Mouse (Mus musculus) mouse trophoblast stem cell (cell line): ENCODE data around the gene Bphl.
"Not testable (repeated sequence)": the region's sequence is repeated elsewhere in the genome, so short reads cannot be mapped to it uniquely, and the experiment has no call there.

Experiments used
- in situ Hi-C, 2 experiments: fragments of 300-500 bp; cut with MseI, MboI; formaldehyde crosslinking; loops; 2 replicates in 1 of 2; 3 replicates in 1 of 2; pipeline ENCODE4 v1.15.1; 2025

Gene Bphl

DNA sequence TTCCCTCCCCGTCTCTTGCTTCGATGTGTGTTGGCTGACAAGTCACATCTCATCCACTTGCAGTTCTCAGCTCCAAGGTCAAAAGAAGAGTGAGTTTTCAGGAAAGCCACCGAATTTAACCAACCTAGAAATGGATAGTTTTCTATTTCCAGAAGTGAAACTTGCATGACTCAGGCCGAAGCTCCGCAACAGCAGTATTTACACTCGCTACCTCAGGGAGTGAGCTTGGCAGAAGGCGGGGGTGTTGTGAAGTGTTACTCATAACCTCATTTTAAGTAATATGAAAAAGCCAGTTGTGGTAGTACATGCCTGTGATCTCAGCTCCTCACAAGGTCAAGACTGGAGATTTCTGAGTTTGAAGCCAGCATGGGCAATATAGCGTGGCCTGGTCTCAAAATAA, 13.1 kb downstream of the Bphl start:
- in situ Hi-C loops = no loop called here

DNA sequence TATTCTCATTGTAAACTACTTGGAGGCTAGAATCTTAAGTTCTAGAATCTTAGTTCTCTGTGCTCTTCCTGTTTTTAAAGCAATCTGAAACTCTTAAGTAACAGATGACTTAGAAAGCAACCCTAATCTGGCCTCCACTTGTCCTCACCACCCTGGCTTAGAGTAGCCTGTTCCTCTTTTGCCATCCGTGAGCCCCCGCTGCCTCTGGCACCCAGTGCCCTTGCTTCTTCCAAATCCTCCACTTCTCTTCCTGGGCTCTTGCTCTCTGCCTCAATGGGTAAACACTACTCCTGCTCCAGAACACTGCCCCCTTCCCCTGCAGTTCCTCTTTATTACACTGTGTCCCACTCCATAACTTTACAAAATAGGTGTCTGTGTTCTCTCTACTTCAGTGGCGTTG, 14.3 kb downstream of the Bphl start:
- in situ Hi-C loops = no loop called here

DNA sequence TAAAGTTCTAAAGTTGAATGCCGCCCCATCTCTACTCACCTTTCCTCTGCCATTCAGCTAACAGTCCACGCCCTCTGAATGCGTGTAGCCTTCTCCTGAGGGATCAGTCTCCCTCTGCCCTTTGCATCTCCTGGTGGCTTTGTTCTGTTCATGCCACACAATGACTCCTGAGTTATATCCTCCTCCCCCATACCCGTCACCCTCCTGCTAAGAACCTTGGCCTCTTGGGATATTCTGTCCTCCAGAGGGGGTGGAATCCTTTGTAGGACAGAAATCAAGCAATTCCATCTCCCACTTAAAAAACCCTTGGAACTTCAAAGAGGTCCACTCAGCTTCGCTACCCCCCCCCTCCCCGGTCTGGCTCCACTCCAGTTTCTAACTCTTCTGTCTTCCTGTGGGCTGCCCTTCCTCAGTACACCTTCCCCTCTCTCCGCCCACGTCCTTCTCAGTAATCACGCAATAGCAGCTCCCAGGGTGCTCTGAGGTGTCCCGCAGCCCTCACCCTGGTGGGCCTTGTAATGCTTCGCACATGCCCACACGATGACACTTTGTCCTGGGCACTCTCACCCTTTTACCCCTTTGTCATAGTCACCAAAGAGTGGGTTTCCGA, 16.4 kb downstream of the Bphl start:
- in situ Hi-C loops = no loop called here

DNA sequence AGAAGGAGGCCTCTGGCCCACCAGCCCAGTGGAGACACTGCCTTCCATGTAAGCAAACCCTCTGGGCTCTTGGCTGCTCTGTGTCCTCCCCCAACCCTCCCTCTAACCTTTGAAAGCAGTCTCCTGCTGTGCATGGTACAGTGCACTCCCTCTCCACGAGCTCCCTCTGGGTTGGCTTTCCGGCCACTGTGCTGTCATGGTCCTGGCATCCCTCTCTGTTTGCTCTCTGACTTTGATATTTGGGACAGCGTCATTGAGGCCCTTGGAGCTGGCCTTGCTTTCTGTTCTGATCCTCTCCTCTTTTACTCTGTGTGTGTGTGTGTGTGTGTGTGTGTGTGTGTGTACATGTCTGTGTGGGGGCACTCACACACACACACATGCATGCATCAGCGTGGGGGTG, 17.0 kb downstream of the Bphl start:
- in situ Hi-C loops = no loop called here

DNA sequence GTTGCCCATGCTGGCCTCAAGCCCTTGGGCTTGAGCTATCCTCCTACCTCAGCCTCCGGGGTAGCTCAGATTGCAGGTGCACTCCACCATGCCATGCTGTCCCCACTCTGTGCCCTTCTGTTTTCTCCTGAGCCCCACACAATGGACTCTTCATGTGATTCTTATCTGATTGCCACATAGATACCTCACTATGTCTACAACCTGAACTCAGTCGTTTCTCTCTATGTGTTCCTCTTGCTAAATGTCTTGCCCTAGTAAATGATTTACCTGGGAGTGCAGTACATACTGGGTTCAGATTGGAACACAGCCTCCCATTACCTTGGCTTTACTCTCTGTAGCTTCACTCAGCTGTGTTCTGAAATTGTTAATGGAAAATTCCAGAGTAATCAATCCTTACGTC, 17.6 kb downstream of the Bphl start:
- in situ Hi-C loops = no loop called here

DNA sequence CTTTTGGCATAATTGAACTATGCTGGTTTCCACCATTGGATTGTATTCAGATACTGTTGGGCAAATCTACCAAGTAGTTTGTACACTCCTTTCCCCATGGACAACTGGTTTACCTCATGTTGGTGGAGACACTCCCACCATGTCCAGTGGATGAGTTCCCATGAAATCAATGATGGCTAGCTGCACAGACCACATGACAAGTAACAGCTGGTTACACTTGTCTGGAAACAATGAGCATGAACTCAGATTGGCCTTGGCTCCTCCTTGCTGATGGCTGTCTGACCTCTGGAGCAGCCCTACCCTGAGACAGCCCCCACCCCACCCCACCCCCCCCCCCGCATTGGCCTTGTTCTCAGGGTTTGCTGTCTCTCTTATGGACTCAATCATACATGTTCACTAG, 19.9 kb downstream of the Bphl start:
- in situ Hi-C loops = no loop called here

DNA sequence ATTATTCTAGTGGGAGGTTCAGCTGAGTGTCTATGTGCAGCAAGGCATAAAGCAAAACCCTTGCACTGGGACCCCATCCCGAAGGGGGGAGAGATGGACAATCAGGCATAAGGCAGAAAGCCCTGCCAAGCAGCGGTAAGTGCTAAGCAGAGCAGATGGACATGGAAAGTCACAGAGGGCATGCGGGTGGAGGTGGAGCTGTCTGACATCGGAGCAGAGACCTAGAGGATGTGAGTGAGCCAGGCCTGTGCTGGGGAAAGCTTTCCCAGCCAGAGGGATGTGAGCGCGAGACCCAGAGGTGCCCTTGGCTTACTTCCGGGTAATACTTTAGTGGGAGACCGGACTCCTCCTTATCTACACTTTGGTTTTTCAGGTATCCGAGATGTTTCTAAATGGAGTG, 22.7 kb downstream of the Bphl start:
- in situ Hi-C loops = no loop called here

DNA sequence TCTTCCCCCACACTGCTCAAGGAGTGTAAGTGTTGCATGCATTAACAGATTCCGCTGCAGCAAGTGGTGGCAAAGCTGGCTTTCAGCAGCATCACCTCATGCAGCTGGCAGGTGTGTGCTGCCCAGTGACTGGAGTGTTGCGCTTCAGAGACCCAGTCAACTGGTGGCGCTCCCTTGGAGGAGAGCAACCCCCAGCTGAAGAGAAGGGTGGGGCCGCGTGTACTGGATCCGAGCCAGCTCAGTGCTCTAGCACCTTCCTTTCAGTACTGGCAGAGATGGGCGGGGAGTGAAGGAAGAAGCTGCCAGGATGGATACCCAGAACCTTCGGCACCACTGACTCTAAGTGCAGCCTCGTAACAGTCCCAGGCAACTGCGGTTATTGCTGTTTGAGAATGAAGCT, 25.1 kb downstream of the Bphl start:
- in situ Hi-C loops = no loop called here

DNA sequence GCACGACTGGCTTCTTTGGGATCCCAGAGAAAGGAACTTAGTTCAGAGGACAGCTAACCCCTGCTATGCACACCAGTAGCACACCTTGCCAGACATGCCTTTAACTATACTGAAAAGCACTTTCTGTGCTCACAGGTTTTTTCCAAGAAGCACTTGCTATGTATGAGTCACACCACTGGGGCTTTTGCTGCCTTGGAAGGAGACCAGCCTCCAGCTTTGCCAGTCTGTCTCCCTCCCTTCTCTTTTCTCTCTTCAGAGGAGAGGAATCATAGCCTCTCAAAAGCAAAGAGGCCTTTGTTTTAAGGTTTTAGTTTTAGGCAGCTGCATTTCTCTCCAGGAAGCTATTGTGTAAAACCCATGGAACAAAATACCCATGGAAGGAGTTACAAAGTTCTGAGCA, 29.0 kb downstream of the Bphl start:
- in situ Hi-C loops = no loop called here

DNA sequence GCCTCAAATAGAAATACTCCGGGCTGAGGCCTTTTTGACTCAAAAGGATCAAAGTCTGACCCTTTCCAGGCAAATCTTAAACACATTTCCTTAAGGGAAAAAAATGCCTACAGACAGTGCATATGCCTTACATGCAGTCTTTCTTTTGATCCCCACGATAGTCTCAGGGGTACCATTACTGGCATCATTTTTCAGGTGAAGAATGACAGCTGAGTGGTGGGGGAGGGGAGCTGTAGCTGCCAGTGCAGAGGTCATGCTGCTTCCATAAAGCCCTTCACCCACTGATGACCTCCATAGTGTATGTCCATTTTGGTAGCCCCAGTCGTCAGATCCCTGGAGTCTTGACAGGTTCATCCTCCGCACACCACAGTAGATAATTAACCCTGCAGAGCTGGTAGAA, 32.9 kb downstream of the Bphl start:
- in situ Hi-C loops = no loop called here

DNA sequence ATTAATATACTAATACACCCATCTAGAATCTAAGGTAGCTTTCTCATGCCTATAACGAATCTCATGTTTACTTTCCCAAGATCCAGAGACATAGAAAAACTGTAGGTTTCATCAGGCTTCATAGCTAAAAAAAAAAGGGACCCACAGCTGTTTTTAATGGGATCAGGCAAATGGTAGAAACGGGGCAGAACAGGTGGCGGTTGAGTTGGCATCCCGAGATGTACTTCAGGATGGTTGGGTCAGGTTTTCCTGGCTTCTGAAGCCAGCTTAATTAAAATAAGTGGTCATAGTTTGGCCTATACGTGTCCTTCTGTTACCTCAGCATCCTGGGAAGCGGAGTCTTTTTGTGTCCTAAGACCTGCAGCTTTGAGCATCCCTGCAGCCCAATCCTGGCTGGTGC, 34.4 kb downstream of the Bphl start:
- in situ Hi-C loops = no loop called here

DNA sequence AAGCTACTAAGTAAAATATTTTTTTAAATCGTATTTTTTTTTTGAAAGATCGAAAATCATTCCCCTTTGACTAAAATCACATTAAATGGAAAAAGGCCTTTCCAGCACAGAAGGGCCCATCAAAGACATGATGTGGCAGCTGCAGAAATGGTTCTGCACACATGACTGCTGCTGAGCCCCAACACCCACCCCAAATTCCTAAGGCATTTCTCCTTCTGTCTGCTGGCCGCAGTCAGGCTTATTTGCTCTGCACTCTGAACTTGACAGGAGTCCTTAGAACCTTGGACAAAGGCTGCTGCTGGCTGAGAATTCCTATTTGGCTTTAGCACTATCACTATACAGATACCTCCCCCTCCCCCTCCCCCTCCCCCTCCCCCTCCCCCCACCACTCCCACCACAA, 35.5 kb downstream of the Bphl start:
- in situ Hi-C loops = no loop called here

DNA sequence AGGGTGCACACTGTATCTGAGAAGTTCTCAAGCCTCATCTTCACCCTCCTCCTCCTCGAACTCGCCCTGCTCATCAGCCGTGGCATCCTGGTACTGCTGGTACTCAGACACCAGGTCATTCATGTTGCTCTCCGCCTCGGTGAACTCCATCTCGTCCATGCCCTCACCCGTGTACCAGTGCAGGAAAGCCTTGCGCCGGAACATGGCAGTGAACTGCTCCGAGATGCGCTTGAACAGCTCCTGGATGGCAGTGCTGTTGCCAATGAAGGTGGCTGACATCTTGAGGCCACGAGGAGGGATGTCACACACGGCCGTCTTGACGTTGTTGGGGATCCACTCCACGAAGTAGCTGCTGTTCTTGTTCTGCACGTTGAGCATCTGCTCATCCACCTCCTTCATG, 37.0 kb downstream of the Bphl start:
- in situ Hi-C loops = not testable (repeated sequence)

DNA sequence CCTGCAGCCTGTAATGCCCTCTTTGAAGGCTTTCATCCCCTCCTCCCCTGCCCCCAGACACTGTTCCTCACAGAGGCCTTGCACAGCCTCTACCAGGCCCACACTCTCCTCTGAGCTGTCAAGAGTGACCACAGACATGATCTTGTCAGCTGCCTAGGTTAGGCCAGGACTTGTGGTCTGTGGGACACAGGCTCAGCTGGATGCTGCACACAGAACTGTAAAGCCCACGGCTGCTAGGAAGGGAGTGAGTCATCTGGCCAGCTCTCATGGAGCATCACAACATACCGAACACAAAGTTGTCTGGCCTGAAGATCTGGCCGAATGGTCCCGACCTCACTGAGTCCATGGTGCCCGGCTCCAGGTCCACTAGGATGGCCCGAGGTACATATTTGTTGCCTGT, 38.5 kb downstream of the Bphl start:
- in situ Hi-C loops = not testable (repeated sequence)

DNA sequence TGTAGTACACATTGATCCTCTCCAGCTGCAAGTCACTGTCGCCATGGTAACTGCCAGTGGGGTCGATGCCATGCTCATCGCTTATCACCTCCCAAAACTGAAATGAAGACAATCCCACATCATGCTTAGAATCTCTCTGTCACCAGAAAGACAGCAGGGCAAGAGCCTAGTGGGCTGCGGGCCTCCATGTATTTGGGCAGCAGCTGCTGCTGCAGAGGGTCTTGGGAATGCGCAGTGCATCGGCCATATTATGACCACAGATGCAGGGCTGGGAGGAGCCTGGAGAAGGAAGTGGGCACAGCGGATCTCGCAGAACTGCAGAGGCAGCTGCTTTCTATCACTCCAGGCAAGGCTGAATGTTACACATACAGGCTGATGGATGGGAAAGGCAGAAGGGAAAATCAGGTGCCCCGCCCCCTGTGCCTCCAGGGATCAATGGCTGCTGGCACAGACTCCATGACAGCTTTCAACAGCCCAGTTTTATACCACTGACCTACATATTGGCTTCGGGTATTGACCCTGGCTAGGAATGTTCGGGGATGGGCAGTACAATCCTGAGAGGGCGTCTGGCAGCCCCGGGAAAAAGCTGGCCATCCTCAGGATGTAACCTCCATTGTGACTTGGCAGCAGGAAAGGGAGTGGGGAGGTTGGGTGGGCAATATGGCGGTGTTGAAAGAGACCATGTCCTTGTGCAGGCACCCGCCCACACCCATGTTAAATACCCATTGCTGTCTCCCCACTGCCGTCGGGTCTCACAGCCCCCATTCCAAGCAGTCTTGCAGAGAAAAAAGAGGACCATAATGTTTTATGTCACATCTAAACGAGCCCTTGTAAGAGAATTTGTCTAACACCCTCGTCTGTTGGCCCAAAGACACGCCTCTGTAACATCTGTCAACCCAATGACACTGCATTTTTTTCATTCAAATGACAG, 39.4 kb downstream of the Bphl start:
- in situ Hi-C loops = no loop called here

DNA sequence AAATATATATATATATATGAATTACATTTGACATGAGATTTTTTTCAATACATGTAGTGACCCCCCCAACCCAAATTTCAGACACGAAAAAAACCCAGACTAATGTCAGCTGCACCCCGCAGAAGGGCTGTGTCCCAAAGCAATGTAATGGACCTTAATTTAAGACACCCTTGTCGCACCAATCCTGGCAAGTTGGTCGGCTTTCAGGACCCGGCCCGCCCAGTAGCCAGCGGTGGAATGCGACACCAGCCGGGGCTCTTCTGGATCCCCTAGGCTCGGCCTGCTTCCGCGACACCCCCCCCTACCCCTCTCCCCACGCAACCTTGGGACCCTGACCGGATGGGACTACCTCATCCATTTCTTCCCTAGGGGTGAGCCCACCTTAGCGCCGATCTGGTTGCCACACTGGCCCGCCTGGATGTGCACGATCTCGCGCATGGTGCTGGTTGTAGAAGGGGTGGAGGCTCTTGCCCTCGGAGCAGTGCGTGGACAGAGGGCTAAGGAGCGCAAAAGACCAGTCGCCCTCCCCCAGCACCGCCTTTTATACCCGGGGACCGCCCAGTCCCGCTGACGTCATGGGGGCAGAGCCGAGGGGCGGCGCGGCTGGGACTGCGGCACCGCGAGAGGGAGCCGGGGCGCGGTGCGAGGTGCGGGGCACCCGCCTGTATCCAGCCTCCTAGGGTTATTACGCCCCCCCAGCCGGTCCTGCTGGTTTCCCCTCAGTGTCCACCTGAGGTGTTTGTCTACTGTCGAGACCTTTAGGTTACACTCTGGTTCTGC, 40.3 kb downstream of the Bphl start, which contains the start of gene Tubb2a:
Gene Tubb2a (minus strand): TSS at position 516 of the 780 bp plus-strand sequence.
- in situ Hi-C loops = no loop called here

DNA sequence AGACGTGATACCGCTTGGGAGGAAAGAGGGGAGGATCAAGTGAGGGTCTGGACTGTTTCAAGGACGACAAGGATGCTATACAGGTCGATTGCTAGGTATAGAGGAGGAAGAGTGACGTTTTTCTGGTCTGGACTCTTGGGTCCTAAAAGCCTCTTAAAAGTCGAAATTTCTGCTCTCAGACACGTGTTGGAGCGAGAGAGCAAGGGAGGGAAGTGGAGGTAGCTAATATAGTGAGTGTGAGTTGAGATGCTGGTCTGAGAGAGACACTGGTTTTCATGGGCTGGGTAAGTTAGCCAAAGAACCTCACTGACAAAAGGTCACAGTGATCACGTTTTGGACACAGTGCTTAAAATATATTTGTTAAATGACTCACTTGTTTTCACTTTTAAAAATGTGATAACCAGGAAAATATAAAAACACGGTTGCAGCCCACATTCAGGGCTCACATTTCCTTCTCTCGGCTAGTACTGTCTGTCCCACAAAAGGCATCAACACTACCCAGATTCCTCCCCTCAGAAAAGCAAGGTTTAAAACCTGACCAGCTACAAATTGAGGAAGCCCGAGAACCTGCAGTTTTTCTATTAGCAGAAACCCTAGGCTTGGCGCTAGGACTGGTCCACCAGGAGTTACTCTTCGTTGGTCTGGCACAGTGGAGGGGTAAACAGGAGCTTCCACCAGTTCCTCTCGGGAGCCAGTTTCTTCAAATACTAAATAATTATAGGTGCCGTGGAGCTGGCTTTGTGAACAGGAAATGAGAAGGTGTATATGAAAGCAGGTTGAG, 41.3 kb downstream of the Bphl start:
- in situ Hi-C loops = no loop called here

DNA sequence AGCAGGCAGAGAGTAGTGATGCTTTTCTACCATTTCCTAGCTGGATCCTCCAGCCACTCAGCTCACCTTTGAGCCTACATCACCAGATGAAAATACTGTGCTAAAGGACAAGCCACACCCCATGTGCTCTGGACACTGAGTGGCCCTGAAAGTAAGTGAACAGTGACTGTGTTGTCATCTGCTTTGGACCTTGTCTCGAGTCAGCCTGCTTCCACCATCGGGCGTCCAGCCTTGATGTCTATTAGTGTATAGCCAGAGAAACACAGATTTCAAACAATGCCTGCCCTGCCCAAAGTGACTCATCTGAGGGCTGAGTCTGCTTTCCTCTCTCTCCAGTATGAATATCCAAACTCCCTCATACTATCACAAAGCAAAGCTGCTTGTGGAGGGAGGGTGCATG, 42.4 kb downstream of the Bphl start:
- in situ Hi-C loops = no loop called here

DNA sequence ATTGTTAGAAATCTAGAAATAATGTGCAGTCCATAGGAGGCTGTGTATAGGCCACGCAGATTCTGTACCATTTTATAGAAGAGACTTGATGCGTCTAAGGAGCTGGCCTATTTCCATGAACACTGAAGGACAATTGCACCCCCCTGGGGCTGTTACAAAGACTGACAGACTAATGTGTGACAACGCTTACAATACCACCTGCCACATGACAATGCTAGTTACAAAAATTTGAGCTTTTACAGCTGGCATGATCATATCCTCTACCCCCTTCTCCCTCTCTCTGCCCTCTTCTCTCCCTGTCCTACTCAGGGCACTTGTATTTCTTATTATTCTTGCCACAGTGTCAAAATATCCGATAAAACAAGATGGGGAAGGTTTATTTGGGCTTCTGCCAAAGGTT, 44.5 kb downstream of the Bphl start:
- in situ Hi-C loops = no loop called here

DNA sequence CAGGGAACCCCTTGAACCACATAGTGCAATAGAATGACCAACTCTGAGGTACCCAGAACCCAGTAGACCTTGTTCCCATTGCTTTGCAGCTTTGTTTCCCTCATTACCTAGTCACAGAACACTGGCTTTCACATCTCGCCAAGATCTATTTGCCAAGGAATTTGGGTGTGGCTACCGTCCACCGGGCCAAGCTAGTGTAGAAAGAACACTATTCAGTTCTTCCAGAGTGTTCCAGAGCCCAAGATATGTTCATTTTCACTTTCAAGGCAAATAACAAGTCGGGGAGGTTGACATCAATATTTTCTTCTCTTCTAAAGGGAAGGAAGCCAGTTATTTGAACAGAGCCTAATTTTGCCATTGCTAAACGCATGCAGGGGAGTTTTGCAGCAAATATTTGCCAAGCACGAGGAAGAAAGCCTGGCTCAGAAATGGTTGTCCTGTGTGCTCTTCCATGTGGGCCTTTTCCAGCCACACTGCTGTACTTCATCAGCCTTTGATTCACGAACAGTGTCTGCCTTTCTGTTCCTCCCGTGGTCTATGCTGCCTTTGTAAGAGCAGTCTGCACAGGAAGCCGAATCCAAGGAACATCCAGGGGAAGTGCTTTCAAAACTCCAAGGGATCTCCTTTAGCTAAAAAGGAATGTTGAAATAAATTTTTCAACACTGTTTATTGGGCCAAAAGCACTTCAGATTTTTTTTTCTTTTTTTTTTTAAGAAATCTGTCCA, 46.8 kb downstream of the Bphl start:
- in situ Hi-C loops = no loop called here
